Mouse (Mus musculus): Measurements from ENCODE around the gene Ccdc60. TPM values are rescaled to one million over a fixed set of nuclear protein-coding genes. Genes with fewer than 3 reads are reported as not detected.

Ccdc60 gene
- total RNA-seq, 2 experiments from 2014 or later = 0.37 to 1.0 TPM

- DNase-seq (ENCODE audit: low spot score in 2 of 2) = no peak
These were observed 17.1 kb downstream of the Ccdc60 start for GRCm38 (mm10) chr5:116271511-116272227.

GRCm38 (mm10) chr5:116269212-116270145 is 19.3 kb downstream of the Ccdc60 start:
- no peak for DNase-seq (ENCODE audit: low spot score in 2 of 2)

- no peak for DNase-seq (ENCODE audit: low spot score in 2 of 2)
These were observed 26.1 kb downstream of the Ccdc60 start for GRCm38 (mm10) chr5:116262689-116263088.

GRCm38 (mm10) chr5:116261944-116262343 is 26.8 kb downstream of the Ccdc60 start:
- DNase-seq (ENCODE audit: low spot score in 2 of 2) = no peak

- no peak for DNase-seq (ENCODE audit: low spot score in 2 of 2)
These were observed 28.4 kb downstream of the Ccdc60 start for GRCm38 (mm10) chr5:116260356-116260755.

- DNase-seq (ENCODE audit: low spot score in 2 of 2) = no peak
These were observed 30.4 kb downstream of the Ccdc60 start for GRCm38 (mm10) chr5:116258321-116258860.

GRCm38 (mm10) chr5:116253914-116254313 is 34.9 kb downstream of the Ccdc60 start:
- DNase-seq (ENCODE audit: low spot score in 2 of 2) = no peak

- DNase-seq (ENCODE audit: low spot score in 2 of 2) = no peak
These were observed 36.6 kb downstream of the Ccdc60 start for GRCm38 (mm10) chr5:116252186-116252585.

GRCm38 (mm10) chr5:116246642-116247041 is 42.1 kb downstream of the Ccdc60 start:
- no peak for DNase-seq (ENCODE audit: low spot score in 2 of 2)

- DNase-seq (ENCODE audit: low spot score in 2 of 2) = no peak
These were observed 44.3 kb downstream of the Ccdc60 start for GRCm38 (mm10) chr5:116244476-116244875.

GRCm38 (mm10) chr5:116243622-116244021 is 45.2 kb downstream of the Ccdc60 start:
- no peak for DNase-seq (ENCODE audit: low spot score in 2 of 2)

GRCm38 (mm10) chr5:116231841-116232643 is 56.7 kb downstream of the Ccdc60 start:
- peak; percentile 73 to 80 for DNase-seq (ENCODE audit: low spot score in 2 of 2)

- DNase-seq (ENCODE audit: low spot score in 2 of 2) = no peak
These were observed 60.4 kb downstream of the Ccdc60 start for GRCm38 (mm10) chr5:116228414-116228813.

- no peak for DNase-seq (ENCODE audit: low spot score in 2 of 2)
These were observed 64.8 kb downstream of the Ccdc60 start for GRCm38 (mm10) chr5:116224023-116224422.

- no peak for DNase-seq (ENCODE audit: low spot score in 2 of 2)
These were observed 66.9 kb downstream of the Ccdc60 start for GRCm38 (mm10) chr5:116221916-116222315.

GRCm38 (mm10) chr5:116219288-116219687 is 69.5 kb downstream of the Ccdc60 start:
- no peak for DNase-seq (ENCODE audit: low spot score in 2 of 2)

- DNase-seq (ENCODE audit: low spot score in 2 of 2) = no peak
These were observed 76.1 kb downstream of the Ccdc60 start for GRCm38 (mm10) chr5:116212706-116213105.

GRCm38 (mm10) chr5:116209378-116210091 is 79.2 kb downstream of the Ccdc60 start:
- DNase-seq (ENCODE audit: low spot score in 2 of 2) = no peak

GRCm38 (mm10) chr5:116208741-116209368 is 79.9 kb downstream of the Ccdc60 start:
- DNase-seq (ENCODE audit: low spot score in 2 of 2) = peak; percentile 40 to 54

GRCm38 (mm10) chr5:116202692-116203091 is 86.1 kb downstream of the Ccdc60 start:
- no peak for DNase-seq (ENCODE audit: low spot score in 2 of 2)
